Mouse (Mus musculus): ENCODE data around the gene Gm11562. TPM values are rescaled to one million over a fixed set of nuclear protein-coding genes. Genes with fewer than 3 reads are reported as not detected.
A peak's percentile ranks its signal among the peaks of the same experiment; 100 is the strongest.

The Gm11562 gene
- polyA plus RNA-seq, 1 experiment from 2014 or later = not detected

DNA sequence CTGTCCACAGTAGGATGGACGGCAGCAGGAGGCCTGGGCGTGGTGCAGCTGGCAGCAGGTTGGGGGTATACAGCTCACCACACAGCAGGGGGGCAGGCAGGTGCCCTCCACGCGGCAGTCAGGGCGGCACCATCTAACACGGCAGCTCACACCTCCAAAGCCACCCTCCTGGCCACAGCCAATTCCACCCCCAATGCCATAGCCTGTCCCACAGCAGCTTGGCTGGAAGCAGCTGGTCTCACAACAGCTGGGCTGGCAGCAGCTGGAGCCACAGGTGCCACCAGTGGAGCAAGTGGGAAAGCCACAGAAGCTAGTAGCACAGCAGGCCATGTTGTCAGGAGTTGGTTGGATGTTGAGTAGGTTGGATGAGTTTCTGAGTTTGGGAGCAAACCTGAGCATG lies 39.6 kb downstream of the Gm11562 start, which contains the start of gene Krtap1-5:
Gene Krtap1-5, minus strand, starts transcription at position 381 of the 400 bp plus-strand sequence.
- Histone ChIP-seq H3K4me1 (no peaks in the 10 kb centered on the region), H3K36me3 (no peaks in the 10 kb centered on the region), H3K27ac (replicated peaks) (no peak within 1 kb of the TSS), H3K4me2 (replicated peaks) (no peak within 1 kb of the TSS), H3K9ac (replicated peaks) (no peak within 1 kb of the TSS), H3K27me3 (no peaks in the 10 kb centered on the region), H3K4me3 (no peak within 1 kb of the TSS), H3K9me3 (no peaks in the 10 kb centered on the region)
- 85% methylated on average over 6 of the region's 6 CpGs for WGBS
- no peak for ATAC-seq (replicated peaks)

DNA sequence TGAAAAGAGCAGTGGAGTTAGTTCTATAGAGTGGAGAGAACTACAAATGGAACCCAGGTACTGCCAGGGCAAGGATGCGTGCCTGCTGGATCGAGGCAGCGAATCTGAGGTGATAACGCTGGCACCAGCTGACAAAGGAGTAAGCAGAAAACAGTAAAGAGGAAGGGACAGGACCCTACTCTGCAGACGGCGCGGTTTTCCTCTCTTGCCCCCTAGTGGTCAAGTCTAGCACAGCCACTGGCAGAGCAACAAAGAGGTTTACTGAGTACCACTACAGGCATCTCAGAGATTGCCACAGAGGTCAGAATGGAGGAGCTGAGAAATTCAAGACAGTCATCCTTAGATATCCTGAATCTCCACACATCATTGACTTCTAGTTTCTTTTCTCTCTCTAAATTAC lies 46.1 kb downstream of the Gm11562 start:
- H3K27me3 ChIP-seq = no peaks in the 10 kb centered on the region
- H3K9ac ChIP-seq (replicated peaks) = no peak overlapping the region
- peak overlapping the region; percentile 23 for H3K4me2 ChIP-seq (replicated peaks)
- ATAC-seq (replicated peaks) = peak; percentile 60
- H3K36me3 ChIP-seq = no peaks in the 10 kb centered on the region
- no peaks in the 10 kb centered on the region for H3K4me1 ChIP-seq
- H3K27ac ChIP-seq (replicated peaks) = no peak overlapping the region
- 2% methylated on average over 7 of the region's 7 CpGs for WGBS
- 0 out of 2 replicates have a peak overlapping the region, but pooled peaks have one; percentile 8 for H3K4me3 ChIP-seq
- no peaks in the 10 kb centered on the region for H3K9me3 ChIP-seq

DNA sequence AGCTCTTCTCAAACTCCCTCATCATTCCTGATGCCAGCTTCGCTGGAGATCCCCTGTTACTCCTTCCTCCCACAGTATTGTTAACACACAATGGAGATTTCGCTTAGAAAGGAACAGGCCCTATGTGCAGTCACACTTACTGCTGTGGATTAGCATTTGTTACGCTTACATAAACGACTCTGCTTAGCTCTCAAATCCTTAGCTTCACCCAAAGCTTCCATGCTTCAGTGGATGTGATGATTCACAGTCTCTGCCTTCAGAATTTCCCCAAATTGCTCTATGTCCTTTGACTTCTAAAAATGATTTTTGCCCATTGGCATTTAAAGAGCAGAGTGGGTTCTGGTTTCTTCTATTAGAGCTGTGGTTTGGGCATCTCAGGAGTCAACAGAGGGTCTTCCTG lies 47.1 kb downstream of the Gm11562 start:
- H3K9me3 ChIP-seq = no peaks in the 10 kb centered on the region
- H3K36me3 ChIP-seq = no peaks in the 10 kb centered on the region
- H3K27ac ChIP-seq (replicated peaks) = no peak overlapping the region
- H3K4me1 ChIP-seq = no peaks in the 10 kb centered on the region
- ATAC-seq (replicated peaks) = no peak
- H3K4me3 ChIP-seq = no peak overlapping the region
- H3K9ac ChIP-seq (replicated peaks) = no peak overlapping the region
- WGBS = 20% methylated on average over 4 of the region's 4 CpGs
- no peaks in the 10 kb centered on the region for H3K27me3 ChIP-seq
- H3K4me2 ChIP-seq (replicated peaks) = no peak overlapping the region

Other genes with a start within 250 kb of the Gm11562 start
- 0.14 and 0.33 TPM in 2 replicates for gene Krt28, start 245.5 kb downstream of the Gm11562 start, polyA plus RNA-seq (2015; fragmentation: Nextera tagmentation; extraction: Ambion mirVana)
- 31.6 and 36.1 TPM in 2 replicates for gene Krt10, start 231.1 kb downstream of the Gm11562 start, polyA plus RNA-seq (2015; fragmentation: Nextera tagmentation; extraction: Ambion mirVana)
- 0.22 and 0.23 TPM in 2 replicates for gene Krt12, start 198.2 kb downstream of the Gm11562 start, polyA plus RNA-seq (2015; fragmentation: Nextera tagmentation; extraction: Ambion mirVana)
- not detected in 2 replicates for gene Krt20, start 182.3 kb downstream of the Gm11562 start, polyA plus RNA-seq (2015; fragmentation: Nextera tagmentation; extraction: Ambion mirVana)
- 0.10 TPM in 1 of 2 replicates, not detected in the other for gene Krt23, start 127.3 kb downstream of the Gm11562 start, polyA plus RNA-seq (2015; fragmentation: Nextera tagmentation; extraction: Ambion mirVana)
- gene Krt39, start 99.1 kb downstream of the Gm11562 start, polyA plus RNA-seq (2015; fragmentation: Nextera tagmentation; extraction: Ambion mirVana) = not detected in 2 replicates
- gene Krt40, start 77.3 kb downstream of the Gm11562 start, polyA plus RNA-seq (2015; fragmentation: Nextera tagmentation; extraction: Ambion mirVana) = not detected in 2 replicates
- gene Krtap3-3, start 69.6 kb downstream of the Gm11562 start, polyA plus RNA-seq (2015; fragmentation: Nextera tagmentation; extraction: Ambion mirVana) = not detected in 2 replicates
- not detected in 2 replicates for gene Krtap3-2, start 63.6 kb downstream of the Gm11562 start, polyA plus RNA-seq (2015; fragmentation: Nextera tagmentation; extraction: Ambion mirVana)
- gene Gm11939, start 61.0 kb downstream of the Gm11562 start, polyA plus RNA-seq (2015; fragmentation: Nextera tagmentation; extraction: Ambion mirVana) = not detected in 2 replicates
- gene Krtap3-1, start 53.8 kb downstream of the Gm11562 start, polyA plus RNA-seq (2015; fragmentation: Nextera tagmentation; extraction: Ambion mirVana) = not detected in 2 replicates
- not detected in 2 replicates for gene Krtap1-5, start 39.4 kb downstream of the Gm11562 start, polyA plus RNA-seq (2015; fragmentation: Nextera tagmentation; extraction: Ambion mirVana)
- gene Krtap1-4, start 36.8 kb downstream of the Gm11562 start, polyA plus RNA-seq (2015; fragmentation: Nextera tagmentation; extraction: Ambion mirVana) = not detected in 2 replicates
- gene Krtap1-3, start 29.1 kb downstream of the Gm11562 start, polyA plus RNA-seq (2015; fragmentation: Nextera tagmentation; extraction: Ambion mirVana) = not detected in 2 replicates
- gene Krtap9-3, start 22.3 kb downstream of the Gm11562 start, polyA plus RNA-seq (2015; fragmentation: Nextera tagmentation; extraction: Ambion mirVana) = not detected in 2 replicates
- not detected in 2 replicates for gene Gm11938, start 17.1 kb downstream of the Gm11562 start, polyA plus RNA-seq (2015; fragmentation: Nextera tagmentation; extraction: Ambion mirVana)
- gene Gm11937, start 10.2 kb downstream of the Gm11562 start, polyA plus RNA-seq (2015; fragmentation: Nextera tagmentation; extraction: Ambion mirVana) = not detected in 2 replicates
- gene Krtap2-4, start 5.6 kb downstream of the Gm11562 start, polyA plus RNA-seq (2015; fragmentation: Nextera tagmentation; extraction: Ambion mirVana) = not detected in 2 replicates
- not detected in 2 replicates for gene Krtap4-1, start 7.8 kb upstream of the Gm11562 start, polyA plus RNA-seq (2015; fragmentation: Nextera tagmentation; extraction: Ambion mirVana)
- not detected in 2 replicates for gene Krtap4-2, start 14.6 kb upstream of the Gm11562 start, polyA plus RNA-seq (2015; fragmentation: Nextera tagmentation; extraction: Ambion mirVana)
- gene Krtap4-7, start 23.7 kb upstream of the Gm11562 start, polyA plus RNA-seq (2015; fragmentation: Nextera tagmentation; extraction: Ambion mirVana) = not detected in 2 replicates
- gene Gm11555, start 29.8 kb upstream of the Gm11562 start, polyA plus RNA-seq (2015; fragmentation: Nextera tagmentation; extraction: Ambion mirVana) = not detected in 2 replicates
- gene Gm11563, start 38.5 kb upstream of the Gm11562 start, polyA plus RNA-seq (2015; fragmentation: Nextera tagmentation; extraction: Ambion mirVana) = not detected in 2 replicates
- not detected in 2 replicates for gene Krtap4-6, start 45.5 kb upstream of the Gm11562 start, polyA plus RNA-seq (2015; fragmentation: Nextera tagmentation; extraction: Ambion mirVana)
- gene Gm14190, start 70.3 kb upstream of the Gm11562 start, polyA plus RNA-seq (2015; fragmentation: Nextera tagmentation; extraction: Ambion mirVana) = not detected in 2 replicates
- gene Gm14180, start 113.9 kb upstream of the Gm11562 start, polyA plus RNA-seq (2015; fragmentation: Nextera tagmentation; extraction: Ambion mirVana) = not detected in 2 replicates
- not detected in 2 replicates for gene Gm11595, start 152.5 kb upstream of the Gm11562 start, polyA plus RNA-seq (2015; fragmentation: Nextera tagmentation; extraction: Ambion mirVana)
- not detected in 2 replicates for gene Krtap4-8, start 160.3 kb upstream of the Gm11562 start, polyA plus RNA-seq (2015; fragmentation: Nextera tagmentation; extraction: Ambion mirVana)
- gene Krtap4-9, start 164.8 kb upstream of the Gm11562 start, polyA plus RNA-seq (2015; fragmentation: Nextera tagmentation; extraction: Ambion mirVana) = not detected in 2 replicates
- not detected in 2 replicates for gene Gm11596, start 173.0 kb upstream of the Gm11562 start, polyA plus RNA-seq (2015; fragmentation: Nextera tagmentation; extraction: Ambion mirVana)
- not detected in 2 replicates for gene Gm11569, start 178.5 kb upstream of the Gm11562 start, polyA plus RNA-seq (2015; fragmentation: Nextera tagmentation; extraction: Ambion mirVana)
- gene Gm11554, start 184.0 kb upstream of the Gm11562 start, polyA plus RNA-seq (2015; fragmentation: Nextera tagmentation; extraction: Ambion mirVana) = not detected in 2 replicates
- not detected in 2 replicates for gene Krtap4-13, start 189.5 kb upstream of the Gm11562 start, polyA plus RNA-seq (2015; fragmentation: Nextera tagmentation; extraction: Ambion mirVana)
- not detected in 2 replicates for gene Gm11564, start 195.2 kb upstream of the Gm11562 start, polyA plus RNA-seq (2015; fragmentation: Nextera tagmentation; extraction: Ambion mirVana)
- not detected in 2 replicates for gene 2300003K06Rik, start 217.6 kb upstream of the Gm11562 start, polyA plus RNA-seq (2015; fragmentation: Nextera tagmentation; extraction: Ambion mirVana)
- gene Krtap4-16, start 231.2 kb upstream of the Gm11562 start, polyA plus RNA-seq (2015; fragmentation: Nextera tagmentation; extraction: Ambion mirVana) = not detected in 2 replicates
- gene Gm11568, start 237.5 kb upstream of the Gm11562 start, polyA plus RNA-seq (2015; fragmentation: Nextera tagmentation; extraction: Ambion mirVana) = not detected in 2 replicates
- gene Gm11559, start 244.0 kb upstream of the Gm11562 start, polyA plus RNA-seq (2015; fragmentation: Nextera tagmentation; extraction: Ambion mirVana) = not detected in 2 replicates

All from forebrain, embryonic 15.5 days (tissue).